Mouse (Mus musculus) CH12.LX (cell line): ENCODE measurements around the gene Farp1. TPM values are rescaled to one million over a fixed set of nuclear protein-coding genes. Genes with fewer than 3 reads are reported as not detected.

Source experiments
- DNase-seq: peaks from one replicate; pipeline ENCODE4 v3.0.0-alpha.2; 2013; ENCODE audit errors: extremely low read depth
- H3K27ac ChIP-seq: 2 replicates; pipeline ENCODE4 v1.5.1; 2012; ENCODE audit warnings: low read depth, mild to moderate bottlenecking, control low read depth, moderate library complexity; ENCODE audit not compliant: insufficient read depth
- H3K27me3 ChIP-seq: replicated peaks from 2 replicates; pipeline ENCODE3; 2012; ENCODE audit warnings: inconsistent platforms
- H3K36me3 ChIP-seq, 2 experiments: replicated peaks in 1 of 2; 2 replicates each; pipeline versions ENCODE3 to v1.6.1; 2012; ENCODE audit warnings: inconsistent platforms in 1 of 2, low read length in 1 of 2, mild to moderate bottlenecking in 1 of 2, mixed read lengths in 1 of 2, moderate library complexity in 1 of 2; ENCODE audit not compliant: control insufficient read depth in 1 of 2, insufficient read depth in 1 of 2
- H3K4me1 ChIP-seq, 2 experiments: 2 replicates each; pipeline ENCODE4 v1.6.1; 2012; ENCODE audit warnings: inconsistent platforms in 1 of 2, moderate library complexity in 1 of 2; ENCODE audit not compliant: insufficient read depth in 2 of 2, control insufficient read depth in 1 of 2
- H3K4me2 ChIP-seq: 2 replicates; pipeline ENCODE4 v1.6.1; 2012; ENCODE audit warnings: low read depth, mild to moderate bottlenecking, control low read depth; ENCODE audit not compliant: poor library complexity, insufficient read depth, severe bottlenecking
- H3K4me3 ChIP-seq, 3 experiments: fragments of 150-350 bp in 1 of 3; sonication (generic) in 1 of 3; replicated peaks in 1 of 3; 2 replicates each; pipeline versions ENCODE3 to v1.5.1; 2011 to 2012; ENCODE audit warnings: low read depth in 2 of 3, low read length in 2 of 3, mild to moderate bottlenecking in 2 of 3, moderate library complexity in 2 of 3, control low read depth in 1 of 3, improper control_type of control experiment in 1 of 3, inconsistent platforms in 1 of 3, mixed read lengths in 1 of 3; ENCODE audit not compliant: poor library complexity in 1 of 3
- H3K79me2 ChIP-seq: replicated peaks from 2 replicates; pipeline ENCODE4 v1.6.1; 2012; ENCODE audit warnings: mild to moderate bottlenecking, moderate library complexity; ENCODE audit not compliant: control insufficient read depth, poor library complexity, insufficient read depth, severe bottlenecking; ENCODE audit errors: extremely low read depth
- H3K9ac ChIP-seq: 2 replicates; pipeline ENCODE4 v1.6.1; 2012; ENCODE audit warnings: low read depth, mild to moderate bottlenecking, control low read depth, moderate library complexity; ENCODE audit not compliant: insufficient read depth
- H3K9me3 ChIP-seq: replicated peaks from 2 replicates; pipeline ENCODE3; 2012; ENCODE audit warnings: low read length, inconsistent platforms, mixed read lengths
- BHLHE40 ChIP-seq: IDR thresholded peaks from 2 replicates; pipeline ENCODE4 v1.6.1; 2011; ENCODE audit warnings: mild to moderate bottlenecking, low read depth, low read length, improper control_type of control experiment
- CHD1 ChIP-seq: IDR thresholded peaks from 2 replicates; pipeline ENCODE4 v1.6.1; 2012; ENCODE audit warnings: low read depth, low read length, improper control_type of control experiment, inconsistent platforms
- E2F4 ChIP-seq: IDR thresholded peaks from 2 replicates; pipeline ENCODE4 v1.6.1; 2011; ENCODE audit warnings: low read depth, low read length, improper control_type of control experiment; ENCODE audit not compliant: insufficient replicate concordance
- ELF1 ChIP-seq: IDR thresholded peaks from 2 replicates; pipeline ENCODE4 v1.6.1; 2014; ENCODE audit warnings: low read depth, mild to moderate bottlenecking, inconsistent platforms, low read length, improper control_type of control experiment
- ETS1 ChIP-seq: conservative IDR thresholded peaks from 2 replicates; pipeline ENCODE4 v1.6.1; 2012; ENCODE audit warnings: low read depth, mild to moderate bottlenecking, inconsistent platforms, low read length, improper control_type of control experiment, moderate library complexity
- JUN ChIP-seq: IDR thresholded peaks from 2 replicates; pipeline ENCODE4 v1.6.1; 2011; ENCODE audit warnings: low read depth, mild to moderate bottlenecking, low read length, improper control_type of control experiment, moderate library complexity; ENCODE audit not compliant: insufficient read depth
- JUND ChIP-seq: conservative IDR thresholded peaks from 2 replicates; pipeline ENCODE4 v1.6.1; 2011; ENCODE audit warnings: low read depth, low read length, improper control_type of control experiment
- MAFK ChIP-seq: IDR thresholded peaks from 2 replicates; pipeline ENCODE4 v1.6.1; 2011; ENCODE audit warnings: low read length, improper control_type of control experiment; ENCODE audit not compliant: insufficient replicate concordance
- MAX ChIP-seq: IDR thresholded peaks from 2 replicates; pipeline ENCODE4 v1.6.1; 2011; ENCODE audit warnings: low read length, improper control_type of control experiment
- MEF2A ChIP-seq: IDR thresholded peaks from 2 replicates; pipeline ENCODE4 v1.6.1; 2014; ENCODE audit warnings: low read depth, mild to moderate bottlenecking, inconsistent platforms, low read length, improper control_type of control experiment, borderline replicate concordance
- RAD21 ChIP-seq: IDR thresholded peaks from 2 replicates; pipeline ENCODE4 v1.6.1; 2011; ENCODE audit warnings: low read depth, mild to moderate bottlenecking, low read length, improper control_type of control experiment, moderate library complexity
- SMC3 ChIP-seq: IDR thresholded peaks from 2 replicates; pipeline ENCODE4 v1.6.1; 2011; ENCODE audit warnings: low read depth, low read length, improper control_type of control experiment
- TBP ChIP-seq: conservative IDR thresholded peaks from 2 replicates; pipeline ENCODE4 v1.6.1; 2011; ENCODE audit warnings: low read depth, low read length, improper control_type of control experiment
- USF1 ChIP-seq: IDR thresholded peaks from 2 replicates; pipeline ENCODE4 v1.6.1; 2014; ENCODE audit warnings: low read depth, mild to moderate bottlenecking, inconsistent platforms, low read length, improper control_type of control experiment
- ZNF384 ChIP-seq: IDR thresholded peaks from 2 replicates; pipeline ENCODE4 v1.6.1; 2012; ENCODE audit warnings: low read depth, low read length, improper control_type of control experiment, inconsistent platforms
- dilution Hi-C: fragments of 300-500 bp; cut with MboI; formaldehyde crosslinking; loops from 2 replicates; pipeline ENCODE4 v1.14.3; 2020; ENCODE audit warnings: low sequenced_read_pairs; ENCODE audit not compliant: extremely low pct_unique_long_range_greater_than_20kb, extremely low pct_ligation_motif_present
- in situ Hi-C: fragments of 300-500 bp; cut with MboI; formaldehyde crosslinking; loops from 3 replicates; pipeline ENCODE4 v1.14.3; 2019; ENCODE audit warnings: low sequenced_read_pairs, low pct_ligation_motif_present, low pct_unique_long_range_greater_than_20kb, mixed read lengths
- polyA plus RNA-seq: library from polyadenylated mRNA; unstranded; fragments of >175 nt; gene quantifications from 2 replicates; pipeline ENCODE4 v1.2.1, GENCODE M21; 2012; ENCODE audit warnings: low read depth; ENCODE audit not compliant: insufficient read length
- total RNA-seq, 2 experiments: library from RNA; depleted of rRNA; stranded (reverse); fragments of 300-350 nt in 1 of 2; fragments of >200 nt in 1 of 2; gene quantifications; 2 replicates each; pipeline ENCODE4 v1.2.3; 2012 to 2014

Farp1 gene
- total and polyA plus RNA-seq, 3 experiments: 2.4 to 10.3 (median 2.5) TPM

DNA sequence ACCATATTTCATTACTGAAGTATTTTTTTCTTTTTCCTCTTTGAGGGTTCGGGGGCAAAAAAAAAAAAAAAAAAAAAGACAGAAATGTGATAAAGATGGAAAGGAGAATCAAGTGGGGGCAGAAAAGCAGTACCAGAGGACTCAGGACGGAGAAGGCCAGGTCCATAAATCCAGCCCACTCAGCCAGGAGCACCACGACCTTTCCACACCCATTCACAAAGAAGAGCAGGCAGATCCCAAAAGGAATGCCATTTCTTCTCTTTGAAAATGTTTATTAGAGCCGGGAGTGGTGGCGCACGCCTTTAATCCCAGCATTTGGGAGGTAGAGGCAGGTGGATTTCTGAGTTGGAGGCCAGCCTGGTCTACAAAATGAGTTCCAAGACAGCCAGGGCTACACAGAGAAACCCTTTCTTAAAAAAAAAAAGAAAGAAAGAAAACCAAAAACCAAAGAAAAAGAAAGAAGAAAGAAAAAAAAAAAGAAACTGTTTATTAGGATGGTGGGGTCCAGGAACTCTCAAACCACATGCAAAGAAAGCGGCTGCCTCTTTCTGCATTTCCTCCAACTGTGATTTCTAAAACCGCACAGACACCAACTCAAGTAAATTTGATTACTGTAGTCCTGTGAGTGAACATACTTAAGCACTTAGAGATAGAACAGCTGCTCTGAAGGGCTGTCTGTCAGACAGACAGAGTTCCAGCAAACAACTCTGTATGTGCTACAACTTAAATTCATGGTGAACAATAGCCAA is 270.5 kb downstream of the Farp1 start:
- Histone ChIP-seq H3K27ac (no peak overlapping the region), H3K79me2 (peaks cover 42% of the 10 kb centered on the region), H3K9me3 (no peaks in the 10 kb centered on the region), H3K9ac (no peak overlapping the region), H3K36me3 (peaks cover 28 to 78% of the 10 kb centered on the region in 2 experiments), H3K4me1 (peaks cover 29 to 67% of the 10 kb centered on the region in 2 experiments), H3K4me2 (no peak overlapping the region), H3K4me3 (no peak overlapping the region), H3K27me3 (no peaks in the 10 kb centered on the region)
- in situ Hi-C loops: no loop called here
- TF ChIP-seq MAFK (no peak), BHLHE40 (peak; percentile 55; the same call in 1 of the 2 replicates), ETS1 (peak; percentile 60), ZNF384 (peak; percentile 83), MEF2A (0 out of 2 replicates have a peak, but pooled peaks have one; percentile 9), MAX (no peak), E2F4 (no peak)
- DNase-seq: peak; percentile 57
- dilution Hi-C loops: no loop called here

DNA sequence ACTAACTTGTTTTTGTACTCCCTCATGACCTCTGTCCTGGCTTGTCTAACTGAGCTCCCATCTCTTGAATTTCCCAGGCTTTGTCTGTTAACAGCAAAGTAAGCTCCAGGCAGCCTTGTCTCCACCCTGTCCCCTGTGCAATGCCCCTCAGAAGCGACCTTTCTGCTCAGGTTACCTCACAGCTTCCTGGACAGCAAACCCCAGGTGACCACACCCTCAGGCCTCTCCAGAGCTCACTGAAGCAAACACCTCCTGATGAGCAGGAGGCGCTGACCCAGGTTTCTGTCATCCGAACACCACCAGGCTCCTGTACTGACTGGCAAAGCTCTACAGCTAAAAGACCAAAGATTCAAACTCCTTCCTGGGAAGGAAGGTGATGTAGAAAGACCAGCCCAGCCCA is 274.9 kb downstream of the Farp1 start:
- peaks cover 13 to 64% of the 10 kb centered on the region in 2 experiments for H3K36me3 ChIP-seq
- H3K4me1 ChIP-seq: peaks cover 45 to 88% of the 10 kb centered on the region in 2 experiments
- no peak overlapping the region for H3K9ac ChIP-seq
- H3K4me3 ChIP-seq: no peak overlapping the region
- DNase-seq: no peak
- peaks cover 66% of the 10 kb centered on the region for H3K79me2 ChIP-seq
- H3K4me2 ChIP-seq: no peak overlapping the region
- in situ Hi-C loops: no loop called here
- dilution Hi-C loops: no loop called here
- no peaks in the 10 kb centered on the region for H3K27me3 ChIP-seq
- TF ChIP-seq ELF1 (no peak), RAD21 (no peak), E2F4 (no peak), TBP (no peak), JUND (no peak), JUN (no peak), CHD1 (no peak), USF1 (no peak), ETS1 (no peak), SMC3 (no peak)
- TF ChIP-seq, all 38 proteins: peak for 0
- H3K27ac ChIP-seq: peak overlapping the region; percentile 80; the same call in 1 of the 2 replicates
- no peaks in the 10 kb centered on the region for H3K9me3 ChIP-seq
